Mouse (Mus musculus) embryo, embryonic 11.5 days (tissue): ENCODE data around the gene Gucy2e.

Experiments used
- DNase-seq: peaks from one replicate; pipeline ENCODE4 v3.0.0-alpha.2; 2012; ENCODE audit warnings: low read depth, low spot score

Gene Gucy2e

GRCm38 (mm10) chr11:69236061-69236925 is 543 bp downstream of the Gucy2e start:
- DNase-seq, result no peak

- DNase-seq, result peak; percentile 61
Observed at GRCm38 (mm10) chr11:69235285-69236060, 1.4 kb downstream of the Gucy2e start.

- DNase-seq, result no peak
Observed at GRCm38 (mm10) chr11:69233141-69233540, 3.7 kb downstream of the Gucy2e start.

- no peak for DNase-seq
Observed at GRCm38 (mm10) chr11:69230420-69230819, 6.4 kb downstream of the Gucy2e start.

GRCm38 (mm10) chr11:69225715-69226114 is 11.1 kb downstream of the Gucy2e start:
- DNase-seq, result no peak

GRCm38 (mm10) chr11:69223101-69223500 is 13.7 kb downstream of the Gucy2e start:
- DNase-seq, result no peak

GRCm38 (mm10) chr11:69221070-69221469 is 15.8 kb downstream of the Gucy2e start:
- no peak for DNase-seq

GRCm38 (mm10) chr11:69218661-69219060 is 18.2 kb downstream of the Gucy2e start:
- no peak for DNase-seq

GRCm38 (mm10) chr11:69217411-69217810 is 19.4 kb downstream of the Gucy2e start:
- DNase-seq, result no peak

- DNase-seq, result no peak
Observed at GRCm38 (mm10) chr11:69211431-69211830, 25.4 kb downstream of the Gucy2e start.

- no peak for DNase-seq
Observed at GRCm38 (mm10) chr11:69202469-69203230, 34.2 kb downstream of the Gucy2e start.

- no peak for DNase-seq
Observed at GRCm38 (mm10) chr11:69200231-69200630, 36.6 kb downstream of the Gucy2e start.

- DNase-seq, result no peak
Observed at GRCm38 (mm10) chr11:69199251-69199650, 37.6 kb downstream of the Gucy2e start.

GRCm38 (mm10) chr11:69197743-69198142 is 39.1 kb downstream of the Gucy2e start, which contains the start of gene Alox8:
Gene Alox8, minus strand, starts transcription at chr11:69197843.
- no peak for DNase-seq

- DNase-seq, result no peak
Observed at GRCm38 (mm10) chr11:69197194-69197593, 39.6 kb downstream of the Gucy2e start.

- DNase-seq, result no peak
Observed at GRCm38 (mm10) chr11:69196766-69197165, 40.1 kb downstream of the Gucy2e start.

GRCm38 (mm10) chr11:69192840-69193239 is 44.0 kb downstream of the Gucy2e start:
- DNase-seq, result peak; percentile 17

- no peak for DNase-seq
Observed at GRCm38 (mm10) chr11:69185936-69186335, 50.9 kb downstream of the Gucy2e start.

GRCm38 (mm10) chr11:69185031-69185430 is 51.8 kb downstream of the Gucy2e start:
- no peak for DNase-seq

- DNase-seq, result no peak
Observed at GRCm38 (mm10) chr11:69180120-69180519, 56.7 kb downstream of the Gucy2e start.

- no peak for DNase-seq
Observed at GRCm38 (mm10) chr11:69179512-69179911, 57.3 kb downstream of the Gucy2e start.

- no peak for DNase-seq
Observed at GRCm38 (mm10) chr11:69178525-69178924, 58.3 kb downstream of the Gucy2e start.
